Mouse (Mus musculus): ENCODE results near the gene Rnf20. TPM values are rescaled to one million over a fixed set of nuclear protein-coding genes. Genes with fewer than 3 reads are reported as not detected.
"Not testable (repeated sequence)": the region's sequence is repeated elsewhere in the genome, so short reads cannot be mapped to it uniquely, and the experiment has no call there.

Gene Rnf20
- polyA plus RNA-seq, 1 experiment: 25.5 TPM

DNA sequence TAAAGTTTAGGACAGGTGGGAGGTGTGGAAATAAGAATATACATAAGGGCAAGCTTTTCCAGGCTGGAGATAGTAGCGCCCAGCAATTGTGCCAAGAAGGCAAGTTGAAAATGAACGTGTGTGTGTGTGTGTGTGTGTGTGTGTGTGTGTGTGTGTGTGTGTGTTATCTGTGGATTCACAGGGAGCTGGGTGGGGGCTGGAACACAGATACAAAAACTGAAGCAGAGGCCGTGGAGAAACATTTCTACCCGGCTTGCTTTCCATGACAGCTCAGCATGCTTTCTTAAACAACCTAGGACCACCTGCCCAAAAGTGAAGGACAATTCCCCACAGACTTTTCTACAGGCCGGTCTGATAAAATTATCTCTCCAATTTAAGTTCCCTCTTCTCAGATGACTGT lies 27.2 kb upstream of the Rnf20 start:
- no peak overlapping the region for H3ac ChIP-seq (ENCODE audit: control insufficient read depth, insufficient read length)
- H3K79me2 ChIP-seq (ENCODE audit: control insufficient read depth, insufficient read depth): no peaks in the 10 kb centered on the region
- H3K4me3 ChIP-seq: no peak overlapping the region
- TF ChIP-seq E2F4 (IDR thresholded peaks at IDR 0.05; ENCODE audit: insufficient read depth) (no peak), MYOD1 (IDR thresholded peaks at IDR 0.05; ENCODE audit: control insufficient read depth in 1 of 3, insufficient read length in 2 of 3, low read depth in 2 of 3) (no peak), SRF (IDR thresholded peaks at IDR 0.05; ENCODE audit: control insufficient read depth, insufficient read length, low read depth) (no peak), MYOG (IDR thresholded peaks at IDR 0.05; ENCODE audit: control insufficient read depth in 1 of 3, insufficient read depth in 1 of 3, insufficient read length in 2 of 3, low read depth in 2 of 3) (no peak)
- H3K27me3 ChIP-seq (ENCODE audit: control insufficient read depth, insufficient read depth, insufficient read length): peaks cover 8% of the 10 kb centered on the region
- no peaks in the 10 kb centered on the region for H3K36me3 ChIP-seq (ENCODE audit: control insufficient read depth, insufficient read depth)
- no peak overlapping the region for H3K4me2 ChIP-seq (ENCODE audit: low read depth)

- no peak overlapping the region for H3K4me2 ChIP-seq (ENCODE audit: low read depth)
- H3K79me2 ChIP-seq (ENCODE audit: control insufficient read depth, insufficient read depth): no peaks in the 10 kb centered on the region
- H3K4me3 ChIP-seq: no peak overlapping the region
- H3K36me3 ChIP-seq (ENCODE audit: control insufficient read depth, insufficient read depth): no peaks in the 10 kb centered on the region
- TF ChIP-seq POLR2AphosphoS2 (IDR thresholded peaks at IDR 0.05; ENCODE audit: insufficient read length, low read depth): no peak
- no peak for TF ChIP-seq REST (IDR thresholded peaks at IDR 0.05; ENCODE audit: insufficient read depth, insufficient read length)
- no peak for TF ChIP-seq E2F4 (IDR thresholded peaks at IDR 0.05; ENCODE audit: insufficient read depth)
- peaks cover 8% of the 10 kb centered on the region for H3K27me3 ChIP-seq (ENCODE audit: control insufficient read depth, insufficient read depth, insufficient read length)
- H3ac ChIP-seq (ENCODE audit: control insufficient read depth, insufficient read length): no peak overlapping the region
These were observed 26.3 kb upstream of the Rnf20 start for GRCm38 (mm10) chr4:49605459-49605858.

- TF ChIP-seq TCF3 (IDR thresholded peaks at IDR 0.05; ENCODE audit: insufficient read length, low read depth) (no peak), SRF (IDR thresholded peaks at IDR 0.05; ENCODE audit: control insufficient read depth, insufficient read length, low read depth) (no peak), MYOG (IDR thresholded peaks at IDR 0.05; ENCODE audit: control insufficient read depth in 1 of 3, insufficient read depth in 1 of 3, insufficient read length in 2 of 3, low read depth in 2 of 3) (no peak), USF1 (IDR thresholded peaks at IDR 0.05; ENCODE audit: low read depth) (no peak), MYOD1 (IDR thresholded peaks at IDR 0.05; ENCODE audit: control insufficient read depth in 1 of 3, insufficient read length in 2 of 3, low read depth in 2 of 3) (no peak)
These were observed 14.9 kb upstream of the Rnf20 start for GRCm38 (mm10) chr4:49616924-49617323.

GRCm38 (mm10) chr4:49619861-49620260 lies 11.9 kb upstream of the Rnf20 start:
- not testable (repeated sequence) for H3K4me2 ChIP-seq (ENCODE audit: low read depth); H3K79me2 ChIP-seq (ENCODE audit: control insufficient read depth, insufficient read depth); H3K4me3 ChIP-seq; H3K27me3 ChIP-seq (ENCODE audit: control insufficient read depth, insufficient read depth, insufficient read length); H3K36me3 ChIP-seq (ENCODE audit: control insufficient read depth, insufficient read depth); H3ac ChIP-seq (ENCODE audit: control insufficient read depth, insufficient read length)

More at GRCm38 (mm10) chr4:49616924-49617323, 14.9 kb upstream of the Rnf20 start:
- no peaks in the 10 kb centered on the region for H3K36me3 ChIP-seq (ENCODE audit: control insufficient read depth, insufficient read depth)
- no peak overlapping the region for H3K4me3 ChIP-seq
- H3ac ChIP-seq (ENCODE audit: control insufficient read depth, insufficient read length): no peak overlapping the region
- H3K79me2 ChIP-seq (ENCODE audit: control insufficient read depth, insufficient read depth): no peaks in the 10 kb centered on the region
- H3K27me3 ChIP-seq (ENCODE audit: control insufficient read depth, insufficient read depth, insufficient read length): no peaks in the 10 kb centered on the region
- H3K4me2 ChIP-seq (ENCODE audit: low read depth): no peak overlapping the region

- Histone ChIP-seq H3K79me2 (ENCODE audit: control insufficient read depth, insufficient read depth) (no peaks in the 10 kb centered on the region), H3K27me3 (ENCODE audit: control insufficient read depth, insufficient read depth, insufficient read length) (peaks cover 6% of the 10 kb centered on the region), H3ac (ENCODE audit: control insufficient read depth, insufficient read length) (no peak overlapping the region), H3K4me3 (no peak overlapping the region), H3K4me2 (ENCODE audit: low read depth) (no peak overlapping the region), H3K36me3 (ENCODE audit: control insufficient read depth, insufficient read depth) (no peaks in the 10 kb centered on the region)
- TF ChIP-seq REST (IDR thresholded peaks at IDR 0.05; ENCODE audit: insufficient read depth, insufficient read length): no peak
- no peak for TF ChIP-seq MYOD1 (IDR thresholded peaks at IDR 0.05; ENCODE audit: control insufficient read depth in 1 of 3, insufficient read length in 2 of 3, low read depth in 2 of 3)
- TF ChIP-seq POLR2AphosphoS2 (IDR thresholded peaks at IDR 0.05; ENCODE audit: insufficient read length, low read depth): no peak
- TF ChIP-seq CEBPB (IDR thresholded peaks at IDR 0.05; ENCODE audit: insufficient read depth, poor library complexity, severe bottlenecking): no peak
- no peak for TF ChIP-seq MAX (IDR thresholded peaks at IDR 0.05; ENCODE audit: low read depth)
- no peak for TF ChIP-seq MYOG (IDR thresholded peaks at IDR 0.05; ENCODE audit: control insufficient read depth in 1 of 3, insufficient read depth in 1 of 3, insufficient read length in 2 of 3, low read depth in 2 of 3)
- no peak for TF ChIP-seq POLR2A (IDR thresholded peaks at IDR 0.05; ENCODE audit: insufficient read length, low read depth)
- no peak for TF ChIP-seq TCF3 (IDR thresholded peaks at IDR 0.05; ENCODE audit: insufficient read length, low read depth)
- no peak for TF ChIP-seq E2F4 (IDR thresholded peaks at IDR 0.05; ENCODE audit: insufficient read depth)
- TF ChIP-seq TCF12 (IDR thresholded peaks at IDR 0.05; ENCODE audit: insufficient read depth, poor library complexity, severe bottlenecking): no peak
- no peak for TF ChIP-seq USF1 (IDR thresholded peaks at IDR 0.05; ENCODE audit: low read depth)
- TF ChIP-seq SRF (IDR thresholded peaks at IDR 0.05; ENCODE audit: control insufficient read depth, insufficient read length, low read depth): no peak
These were observed 9.5 kb upstream of the Rnf20 start for GRCm38 (mm10) chr4:49622272-49622671.

DNA sequence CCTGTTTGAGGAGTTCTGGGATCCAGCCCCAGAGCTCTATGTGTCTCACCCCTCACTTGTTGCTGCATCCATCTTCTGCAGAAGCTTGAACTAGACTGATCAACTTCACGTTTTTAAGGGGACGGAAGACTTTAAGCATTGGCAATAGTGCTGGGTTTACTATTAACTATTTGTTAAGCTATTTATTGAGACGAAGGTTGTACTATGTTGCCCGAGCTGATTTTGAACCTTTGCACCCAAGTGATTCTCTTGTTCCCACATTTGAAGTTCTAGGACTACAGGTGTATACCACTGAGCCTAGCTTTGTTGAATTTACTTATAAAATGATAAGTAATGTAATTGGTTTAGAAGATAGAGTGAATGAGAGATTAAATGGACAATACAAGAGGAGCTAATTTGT lies 7.9 kb upstream of the Rnf20 start:
- no peak overlapping the region for H3K4me2 ChIP-seq (ENCODE audit: low read depth)
- peaks cover 6% of the 10 kb centered on the region for H3K27me3 ChIP-seq (ENCODE audit: control insufficient read depth, insufficient read depth, insufficient read length)
- no peaks in the 10 kb centered on the region for H3K36me3 ChIP-seq (ENCODE audit: control insufficient read depth, insufficient read depth)
- no peaks in the 10 kb centered on the region for H3K79me2 ChIP-seq (ENCODE audit: control insufficient read depth, insufficient read depth)
- H3K4me3 ChIP-seq: no peak overlapping the region
- no peak overlapping the region for H3ac ChIP-seq (ENCODE audit: control insufficient read depth, insufficient read length)
- TF ChIP-seq REST (IDR thresholded peaks at IDR 0.05; ENCODE audit: insufficient read depth, insufficient read length) (no peak), CEBPB (IDR thresholded peaks at IDR 0.05; ENCODE audit: insufficient read depth, poor library complexity, severe bottlenecking) (no peak), POLR2A (IDR thresholded peaks at IDR 0.05; ENCODE audit: insufficient read length, low read depth) (no peak), MYOD1 (IDR thresholded peaks at IDR 0.05; ENCODE audit: control insufficient read depth in 1 of 3, insufficient read length in 2 of 3, low read depth in 2 of 3) (no peak), TCF12 (IDR thresholded peaks at IDR 0.05; ENCODE audit: insufficient read depth, poor library complexity, severe bottlenecking) (no peak), E2F4 (IDR thresholded peaks at IDR 0.05; ENCODE audit: insufficient read depth) (no peak), SRF (IDR thresholded peaks at IDR 0.05; ENCODE audit: control insufficient read depth, insufficient read length, low read depth) (no peak), MAX (IDR thresholded peaks at IDR 0.05; ENCODE audit: low read depth) (no peak), USF1 (IDR thresholded peaks at IDR 0.05; ENCODE audit: low read depth) (no peak), POLR2AphosphoS2 (IDR thresholded peaks at IDR 0.05; ENCODE audit: insufficient read length, low read depth) (no peak), MYOG (IDR thresholded peaks at IDR 0.05; ENCODE audit: control insufficient read depth in 1 of 3, insufficient read depth in 1 of 3, insufficient read length in 2 of 3, low read depth in 2 of 3) (no peak), TCF3 (IDR thresholded peaks at IDR 0.05; ENCODE audit: insufficient read length, low read depth) (no peak)

- H3K4me3 ChIP-seq; H3ac ChIP-seq (ENCODE audit: control insufficient read depth, insufficient read length); H3K27me3 ChIP-seq (ENCODE audit: control insufficient read depth, insufficient read depth, insufficient read length); H3K79me2 ChIP-seq (ENCODE audit: control insufficient read depth, insufficient read depth); H3K36me3 ChIP-seq (ENCODE audit: control insufficient read depth, insufficient read depth); H3K4me2 ChIP-seq (ENCODE audit: low read depth): not testable (repeated sequence)
These were observed 6.8 kb upstream of the Rnf20 start for GRCm38 (mm10) chr4:49624969-49625368.
